Mouse (Mus musculus) embryo, embryonic 10 days (tissue): Measurements from ENCODE around the gene Gcn1l1.

Experiments used
- DNase-seq: peaks from one replicate; pipeline ENCODE4 v3.0.0-alpha.2; 2015; ENCODE audit warnings: low spot score

Gcn1l1 gene

DNA sequence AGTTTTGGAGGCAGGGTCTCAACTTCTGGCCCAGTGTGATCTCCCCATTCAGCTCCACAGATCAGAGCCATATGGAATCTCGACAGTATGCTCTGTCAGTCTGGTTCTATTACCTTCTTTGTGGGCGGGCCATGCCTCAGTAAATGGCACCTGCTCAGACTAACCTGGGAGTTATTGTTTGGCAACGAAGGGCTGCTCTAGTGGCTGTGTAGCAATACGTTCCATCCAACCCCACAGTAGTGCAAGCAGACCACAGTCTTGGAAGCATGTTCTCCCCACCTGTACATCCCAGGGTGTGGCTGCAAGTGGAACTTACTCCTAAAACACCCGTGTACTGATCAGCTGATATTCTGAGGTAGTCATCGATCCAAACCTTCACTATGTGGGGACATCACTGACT is 91.6 kb downstream of the Gcn1l1 start:
- DNase-seq: no peak

DNA sequence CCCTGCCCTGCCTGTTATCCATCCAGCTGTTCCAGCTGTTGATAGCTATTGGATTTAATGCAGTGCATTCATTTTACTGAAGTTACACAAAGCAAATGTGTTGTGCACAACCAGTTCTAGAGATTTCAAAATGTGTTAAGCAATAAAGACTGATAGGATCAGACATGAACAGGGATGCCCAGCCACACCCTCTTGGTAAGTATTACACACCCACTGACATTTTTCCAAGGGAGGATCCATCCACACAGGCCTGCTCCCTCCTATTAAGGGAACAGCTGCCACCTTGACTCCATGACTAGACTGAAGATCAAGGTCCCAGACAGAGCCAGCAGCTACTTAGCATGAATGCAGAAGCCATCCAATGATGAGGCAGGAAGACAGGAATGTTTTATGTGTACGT is 92.2 kb downstream of the Gcn1l1 start:
- no peak for DNase-seq

DNA sequence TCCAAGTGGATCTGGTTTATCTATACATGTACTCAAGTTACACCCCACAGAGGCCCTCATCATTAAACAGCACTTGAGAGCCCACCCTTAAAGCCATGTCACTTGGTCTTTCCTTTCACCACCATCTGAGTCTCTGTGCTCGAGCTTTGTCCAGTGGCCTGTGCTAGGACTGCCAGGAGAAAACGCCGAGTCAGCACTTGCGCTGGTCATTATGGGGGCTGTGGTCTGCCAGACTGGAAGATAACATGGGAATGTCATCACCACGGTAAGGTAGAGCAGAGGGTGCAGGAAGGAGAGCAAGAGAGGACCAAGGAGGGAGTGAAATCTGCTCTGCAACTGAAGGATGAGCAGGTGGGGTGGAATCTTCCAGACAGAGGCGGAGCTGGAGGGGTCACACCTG is 93.3 kb downstream of the Gcn1l1 start:
- no peak for DNase-seq

DNA sequence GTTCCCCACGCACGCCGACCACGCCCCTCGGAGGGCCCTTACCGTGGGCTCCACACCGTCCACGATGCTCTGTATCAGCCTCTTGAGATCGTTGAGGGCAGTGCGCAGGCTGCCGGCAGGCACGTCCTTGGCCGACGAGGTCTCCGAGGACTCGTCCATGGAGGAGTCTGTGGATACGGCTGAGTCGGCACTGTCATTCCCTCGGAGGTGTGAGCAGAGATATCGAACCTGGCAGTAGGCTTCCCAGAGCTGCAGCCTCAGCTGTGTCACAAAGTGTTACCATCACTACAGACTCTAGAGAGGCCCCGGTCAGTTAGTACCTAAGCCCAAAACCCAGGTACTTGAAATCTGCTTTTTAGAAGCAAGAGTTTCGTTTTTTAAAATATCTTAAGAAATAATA is 97.6 kb downstream of the Gcn1l1 start:
- no peak for DNase-seq

DNA sequence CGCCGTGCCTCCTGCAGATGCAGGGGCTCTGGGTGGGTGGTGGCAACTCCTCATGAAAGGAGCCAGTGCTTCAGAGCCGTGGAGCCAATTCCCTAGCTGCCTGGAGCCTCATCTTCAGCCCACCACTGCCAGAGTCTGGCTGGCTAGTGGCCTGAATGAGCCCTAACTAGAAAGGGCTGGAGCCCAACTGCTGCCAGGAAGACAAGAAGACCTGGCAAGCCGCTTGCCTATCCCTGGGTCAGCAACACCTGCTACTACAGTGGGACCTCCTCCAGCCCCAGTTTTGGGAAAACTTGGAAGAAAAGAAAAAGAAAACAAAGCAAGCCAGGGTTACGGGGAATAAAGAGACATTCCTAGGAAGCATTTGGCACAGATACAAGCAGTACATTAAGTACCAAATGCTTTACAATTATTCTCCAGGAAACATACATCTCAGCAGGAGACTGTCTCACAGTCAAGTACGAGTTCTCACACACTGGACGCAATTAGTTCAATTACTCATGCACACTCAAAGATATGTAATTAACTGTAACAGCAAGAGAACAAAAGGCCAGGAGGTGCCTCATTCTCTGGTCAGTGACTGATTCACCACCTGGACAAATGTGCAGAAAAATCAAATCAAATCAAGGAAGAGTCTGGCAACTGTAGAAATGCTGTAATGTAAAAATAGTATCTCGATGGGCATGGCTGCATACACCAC is 101.5 kb downstream of the Gcn1l1 start:
- DNase-seq: no peak

DNA sequence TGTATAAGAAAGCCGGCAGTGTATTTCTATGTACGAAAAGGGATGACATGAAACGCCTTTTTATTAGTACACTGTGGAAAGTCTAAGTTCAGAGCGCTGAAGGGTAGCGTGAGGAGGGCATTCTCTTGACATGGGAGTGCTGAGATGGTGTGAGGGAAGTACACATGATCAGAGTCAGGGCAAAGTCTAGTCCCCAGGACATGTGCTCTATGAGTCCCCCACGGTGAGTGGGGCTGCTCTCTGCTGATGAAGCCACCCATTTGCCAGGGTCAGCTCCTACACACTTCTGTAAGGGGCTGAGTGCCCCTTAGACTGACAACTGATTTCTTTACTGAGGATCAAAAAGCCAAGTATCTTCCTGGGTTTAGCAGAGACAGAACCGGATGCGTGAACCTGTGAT is 102.2 kb downstream of the Gcn1l1 start:
- no peak for DNase-seq

DNA sequence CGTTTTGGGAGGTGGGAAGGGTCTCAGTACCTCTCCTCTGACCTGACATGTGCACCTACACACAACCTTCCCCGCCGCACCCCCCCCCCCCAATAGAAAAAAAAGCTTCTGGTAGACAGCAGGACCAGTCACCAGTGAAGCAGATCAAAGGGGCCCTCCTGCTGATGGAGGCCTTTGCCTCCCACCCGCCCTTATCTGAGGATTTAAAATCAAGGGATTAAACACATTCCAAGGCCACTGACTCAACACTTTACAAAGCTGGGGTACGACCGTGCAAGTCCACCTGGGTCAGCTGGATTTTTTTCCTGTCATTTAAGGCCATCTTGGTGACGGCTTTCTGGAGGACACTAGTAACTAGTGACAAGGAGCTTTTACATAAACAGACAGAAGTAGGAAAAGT is 102.8 kb downstream of the Gcn1l1 start:
- peak; percentile 44 for DNase-seq

DNA sequence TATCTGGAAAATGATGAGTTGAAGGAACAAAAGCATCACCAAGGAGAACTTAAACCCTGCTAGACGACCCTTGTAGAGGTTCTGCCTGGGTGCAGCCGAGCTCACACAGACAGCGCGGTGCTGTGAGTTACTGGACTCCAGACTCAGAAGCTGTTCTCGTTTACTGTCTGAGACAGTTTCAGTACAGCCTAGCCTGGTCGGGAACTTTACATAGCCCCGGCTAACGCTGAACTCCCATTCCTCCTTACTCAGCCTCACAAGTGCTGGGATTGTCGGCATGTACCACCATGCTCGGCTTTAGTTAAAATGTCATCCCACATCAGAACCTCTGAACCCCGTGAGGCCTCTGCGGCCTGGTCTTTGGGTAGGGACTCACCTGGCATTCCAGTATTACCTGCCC is 103.9 kb downstream of the Gcn1l1 start:
- no peak for DNase-seq

DNA sequence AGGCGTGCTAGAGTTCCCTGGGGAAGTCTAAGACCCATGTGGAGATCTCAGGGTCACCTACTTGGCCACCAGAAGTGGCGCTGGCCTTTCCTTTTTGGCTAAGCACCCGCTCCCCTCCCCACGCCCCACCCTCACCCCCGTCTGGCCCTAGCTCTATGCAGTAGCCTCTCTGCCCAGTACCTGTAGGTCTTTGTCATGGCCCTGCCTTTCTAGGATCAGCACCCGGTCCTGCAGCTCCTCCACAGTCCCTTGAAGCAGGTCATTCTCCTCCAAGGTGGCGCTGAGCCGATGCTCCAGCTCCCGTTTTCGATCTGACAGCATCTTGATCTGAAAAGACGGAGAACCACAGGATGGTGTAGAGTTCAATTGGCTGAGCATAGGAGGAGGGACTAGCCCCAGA is 104.9 kb downstream of the Gcn1l1 start:
- no peak for DNase-seq

DNA sequence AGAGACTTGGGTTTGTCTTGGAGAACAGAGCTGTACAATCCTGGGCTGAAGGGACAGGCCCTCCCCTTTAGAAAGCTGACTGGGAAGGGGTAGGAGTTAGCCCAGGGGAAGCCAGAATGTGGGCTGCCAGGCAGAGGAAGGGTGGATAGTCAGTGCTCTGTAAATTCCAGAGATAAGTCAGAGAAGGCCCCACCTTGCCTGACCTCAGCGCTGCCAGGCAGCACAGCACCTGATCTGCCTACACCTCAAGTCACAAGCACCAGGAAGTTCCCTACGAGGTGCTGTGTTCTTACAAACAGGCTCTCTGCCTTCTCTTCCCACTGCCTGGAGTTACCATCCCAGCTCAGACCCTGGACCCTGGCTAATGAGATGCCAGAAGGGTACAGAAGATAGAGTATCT is 105.4 kb downstream of the Gcn1l1 start:
- no peak for DNase-seq

DNA sequence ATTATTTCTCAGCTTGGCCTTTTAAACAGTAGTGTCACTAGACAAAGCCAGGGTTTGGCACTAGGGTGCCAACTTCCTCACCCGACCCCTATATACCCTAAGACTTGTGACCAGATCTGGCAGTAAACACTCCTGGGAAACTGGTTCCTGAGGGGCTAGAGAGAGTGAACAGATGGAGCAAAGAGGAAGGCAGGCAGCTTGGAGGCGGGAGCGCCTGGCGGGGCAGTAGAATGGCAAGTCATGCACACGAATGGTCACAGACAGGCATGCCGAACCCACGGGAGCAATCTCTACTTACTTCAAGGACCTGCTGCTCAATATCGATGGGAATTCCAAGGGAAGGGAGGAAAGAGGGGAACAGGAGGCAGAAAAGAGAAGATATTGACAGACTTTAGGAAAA is 106.8 kb downstream of the Gcn1l1 start:
- DNase-seq: no peak
